Mouse (Mus musculus): ENCODE data around the gene Sox5. TPM values are rescaled to one million over a fixed set of nuclear protein-coding genes. Genes with fewer than 3 reads are reported as not detected.

Sox5 gene
- polyA plus RNA-seq, 1 experiment = 2.8 TPM

GRCm38 (mm10) chr6:144051316-144051715 lies 730.5 kb downstream of the Sox5 start:
- H3K4me3 ChIP-seq (ENCODE audit: insufficient read depth, low read length) = no peak overlapping the region
- TF ChIP-seq CTCF (IDR thresholded peaks at IDR 0.05; ENCODE audit: borderline replicate concordance, insufficient read depth, low read length) (no peak), POLR2A (IDR thresholded peaks at IDR 0.05; ENCODE audit: low read depth, low read length) (no peak)
- 0 out of 2 replicates have a peak, but pooled peaks cover 5% of the 10 kb centered on the region for H3K4me1 ChIP-seq (ENCODE audit: control insufficient read depth, insufficient read depth, low read length)
- no peak overlapping the region for H3K27ac ChIP-seq (ENCODE audit: insufficient read depth, low read length)

GRCm38 (mm10) chr6:144048201-144048924 lies 733.4 kb downstream of the Sox5 start:
- H3K27ac ChIP-seq (ENCODE audit: insufficient read depth, low read length) = no peak overlapping the region
- H3K4me3 ChIP-seq (ENCODE audit: insufficient read depth, low read length) = no peak overlapping the region
- H3K4me1 ChIP-seq (ENCODE audit: control insufficient read depth, insufficient read depth, low read length) = 0 out of 2 replicates have a peak, but pooled peaks cover 5% of the 10 kb centered on the region
- TF ChIP-seq CTCF (IDR thresholded peaks at IDR 0.05; ENCODE audit: borderline replicate concordance, insufficient read depth, low read length) = no peak
- TF ChIP-seq POLR2A (IDR thresholded peaks at IDR 0.05; ENCODE audit: low read depth, low read length) = no peak

- peaks cover 4% of the 10 kb centered on the region; the same call in 1 of the 2 replicates for H3K4me1 ChIP-seq (ENCODE audit: control insufficient read depth, insufficient read depth, low read length)
- H3K27ac ChIP-seq (ENCODE audit: insufficient read depth, low read length) = no peak overlapping the region
- TF ChIP-seq CTCF (IDR thresholded peaks at IDR 0.05; ENCODE audit: borderline replicate concordance, insufficient read depth, low read length) (no peak), POLR2A (IDR thresholded peaks at IDR 0.05; ENCODE audit: low read depth, low read length) (no peak)
- no peak overlapping the region for H3K4me3 ChIP-seq (ENCODE audit: insufficient read depth, low read length)
These were observed 736.3 kb downstream of the Sox5 start for GRCm38 (mm10) chr6:144045503-144045902.

GRCm38 (mm10) chr6:144044381-144044780 lies 737.4 kb downstream of the Sox5 start:
- H3K4me1 ChIP-seq (ENCODE audit: control insufficient read depth, insufficient read depth, low read length) = peaks cover 4% of the 10 kb centered on the region; the same call in 1 of the 2 replicates
- H3K27ac ChIP-seq (ENCODE audit: insufficient read depth, low read length) = no peak overlapping the region
- no peak for TF ChIP-seq CTCF (IDR thresholded peaks at IDR 0.05; ENCODE audit: borderline replicate concordance, insufficient read depth, low read length)
- TF ChIP-seq POLR2A (IDR thresholded peaks at IDR 0.05; ENCODE audit: low read depth, low read length) = no peak
- no peak overlapping the region for H3K4me3 ChIP-seq (ENCODE audit: insufficient read depth, low read length)

- Histone ChIP-seq H3K4me3 (ENCODE audit: insufficient read depth, low read length) (no peak overlapping the region), H3K27ac (ENCODE audit: insufficient read depth, low read length) (no peak overlapping the region), H3K4me1 (ENCODE audit: control insufficient read depth, insufficient read depth, low read length) (peaks cover 4% of the 10 kb centered on the region; the same call in 1 of the 2 replicates)
- no peak for TF ChIP-seq CTCF (IDR thresholded peaks at IDR 0.05; ENCODE audit: borderline replicate concordance, insufficient read depth, low read length)
- no peak for TF ChIP-seq POLR2A (IDR thresholded peaks at IDR 0.05; ENCODE audit: low read depth, low read length)
These were observed 738.8 kb downstream of the Sox5 start for GRCm38 (mm10) chr6:144042936-144043335.

GRCm38 (mm10) chr6:144041941-144042340 lies 739.8 kb downstream of the Sox5 start:
- H3K27ac ChIP-seq (ENCODE audit: insufficient read depth, low read length) = no peak overlapping the region
- TF ChIP-seq POLR2A (IDR thresholded peaks at IDR 0.05; ENCODE audit: low read depth, low read length) = no peak
- TF ChIP-seq CTCF (IDR thresholded peaks at IDR 0.05; ENCODE audit: borderline replicate concordance, insufficient read depth, low read length) = no peak
- peaks cover 4% of the 10 kb centered on the region; the same call in 1 of the 2 replicates for H3K4me1 ChIP-seq (ENCODE audit: control insufficient read depth, insufficient read depth, low read length)
- H3K4me3 ChIP-seq (ENCODE audit: insufficient read depth, low read length) = no peak overlapping the region

GRCm38 (mm10) chr6:144041188-144041587 lies 740.6 kb downstream of the Sox5 start:
- Histone ChIP-seq H3K4me3 (ENCODE audit: insufficient read depth, low read length) (no peak overlapping the region), H3K4me1 (ENCODE audit: control insufficient read depth, insufficient read depth, low read length) (no peaks in the 10 kb centered on the region; the same call in 1 of the 2 replicates), H3K27ac (ENCODE audit: insufficient read depth, low read length) (no peak overlapping the region)
- TF ChIP-seq POLR2A (IDR thresholded peaks at IDR 0.05; ENCODE audit: low read depth, low read length) (no peak), CTCF (IDR thresholded peaks at IDR 0.05; ENCODE audit: borderline replicate concordance, insufficient read depth, low read length) (no peak)

GRCm38 (mm10) chr6:144040349-144040748 lies 741.4 kb downstream of the Sox5 start:
- no peaks in the 10 kb centered on the region; the same call in 1 of the 2 replicates for H3K4me1 ChIP-seq (ENCODE audit: control insufficient read depth, insufficient read depth, low read length)
- H3K4me3 ChIP-seq (ENCODE audit: insufficient read depth, low read length) = no peak overlapping the region
- TF ChIP-seq POLR2A (IDR thresholded peaks at IDR 0.05; ENCODE audit: low read depth, low read length) = no peak
- no peak for TF ChIP-seq CTCF (IDR thresholded peaks at IDR 0.05; ENCODE audit: borderline replicate concordance, insufficient read depth, low read length)
- H3K27ac ChIP-seq (ENCODE audit: insufficient read depth, low read length) = no peak overlapping the region

GRCm38 (mm10) chr6:144039221-144039620 lies 742.6 kb downstream of the Sox5 start:
- no peak overlapping the region for H3K4me3 ChIP-seq (ENCODE audit: insufficient read depth, low read length)
- H3K4me1 ChIP-seq (ENCODE audit: control insufficient read depth, insufficient read depth, low read length) = no peaks in the 10 kb centered on the region; the same call in 1 of the 2 replicates
- no peak for TF ChIP-seq CTCF (IDR thresholded peaks at IDR 0.05; ENCODE audit: borderline replicate concordance, insufficient read depth, low read length)
- TF ChIP-seq POLR2A (IDR thresholded peaks at IDR 0.05; ENCODE audit: low read depth, low read length) = no peak
- no peak overlapping the region for H3K27ac ChIP-seq (ENCODE audit: insufficient read depth, low read length)

- no peak overlapping the region for H3K4me3 ChIP-seq (ENCODE audit: insufficient read depth, low read length)
- TF ChIP-seq POLR2A (IDR thresholded peaks at IDR 0.05; ENCODE audit: low read depth, low read length) (no peak), CTCF (IDR thresholded peaks at IDR 0.05; ENCODE audit: borderline replicate concordance, insufficient read depth, low read length) (no peak)
- no peaks in the 10 kb centered on the region for H3K4me1 ChIP-seq (ENCODE audit: control insufficient read depth, insufficient read depth, low read length)
- no peak overlapping the region for H3K27ac ChIP-seq (ENCODE audit: insufficient read depth, low read length)
These were observed 748.6 kb downstream of the Sox5 start for GRCm38 (mm10) chr6:144033191-144033590.

Data from embryonic fibroblast, embryonic 13.5 days (primary cell).